Mouse (Mus musculus) heart, embryonic 16.5 days (tissue): Measurements from ENCODE around the gene Lyar. TPM values are rescaled to one million over a fixed set of nuclear protein-coding genes. Genes with fewer than 3 reads are reported as not detected.

ENCODE experiments used
- ATAC-seq: fragments of 200-750 bp; cut with Nextera tagmentation; replicated peaks from 2 replicates; pipeline ENCODE4 v1.8.0; 2017; ENCODE audit warnings: moderate number of reproducible peaks; ENCODE audit not compliant: insufficient read depth, low FRiP score; ENCODE audit errors: extremely low read depth
- H3K27ac ChIP-seq: fragments of 300-500 bp; sonication (generic); 2 replicates; pipeline ENCODE4 v1.5.1; 2014; ENCODE audit warnings: mild to moderate bottlenecking, low read length, control low read depth, moderate library complexity
- H3K27me3 ChIP-seq: fragments of 300-500 bp; sonication (generic); 2 replicates; pipeline ENCODE4 v1.6.1; 2014; ENCODE audit warnings: low read length, mixed read lengths; ENCODE audit not compliant: control insufficient read depth, insufficient read depth
- H3K36me3 ChIP-seq: fragments of 300-500 bp; sonication (generic); 2 replicates; pipeline ENCODE4 v1.6.1; 2014; ENCODE audit not compliant: control insufficient read depth, insufficient read depth
- H3K4me1 ChIP-seq: fragments of 300-500 bp; sonication (generic); 2 replicates; pipeline ENCODE4 v1.6.1; 2014; ENCODE audit warnings: low read length, mixed read lengths; ENCODE audit not compliant: control insufficient read depth, insufficient read depth
- H3K4me2 ChIP-seq: fragments of 300-500 bp; sonication (generic); 2 replicates; pipeline ENCODE4 v1.6.1; 2014; ENCODE audit warnings: low read depth, mild to moderate bottlenecking, control low read depth, low read length
- H3K4me3 ChIP-seq: fragments of 300-500 bp; sonication (generic); 2 replicates; pipeline ENCODE4 v1.5.1; 2014; ENCODE audit warnings: mild to moderate bottlenecking, control low read depth, low read length
- H3K9ac ChIP-seq: fragments of 300-500 bp; sonication (generic); 2 replicates; pipeline ENCODE4 v1.6.1; 2014; ENCODE audit warnings: low read length, control low read depth
- H3K9me3 ChIP-seq: fragments of 300-500 bp; sonication (generic); replicated peaks from 2 replicates; pipeline ENCODE4 v1.6.1; 2016; ENCODE audit warnings: low read length; ENCODE audit not compliant: control insufficient read depth
- WGBS: fragments of 180-500 bp; shearing (Covaris S2); extraction: QIAGEN DNeasy Blood & Tissue Kit; methylation state at CpG from one replicate; pipeline ENCODE4 v1.1.7; 2014; 5-methylcytosine and 5-hydroxymethylcytosine counted together
- polyA plus RNA-seq: library from polyadenylated mRNA; unstranded; fragments of >200 nt; fragmentation: Nextera tagmentation; extraction: Ambion mirVana; gene quantifications from 2 replicates; pipeline ENCODE4 v1.2.1, GENCODE M21; 2015

Gene Lyar
- polyA plus RNA-seq, 1 experiment from 2014 or later = 53.7 TPM

GRCm38 (mm10) chr5:38196821-38197481, 23.3 kb upstream of the Lyar start:
- Histone ChIP-seq H3K36me3 (peaks cover 13% of the 10 kb centered on the region), H3K4me2 (no peak overlapping the region), H3K9me3 (no peaks in the 10 kb centered on the region), H3K27me3 (no peaks in the 10 kb centered on the region), H3K9ac (no peak overlapping the region), H3K4me1 (no peaks in the 10 kb centered on the region), H3K4me3 (no peak overlapping the region), H3K27ac (no peak overlapping the region)
- 56% methylated on average over 5 of the region's 5 CpGs for WGBS
- ATAC-seq = no peak

- no peak for ATAC-seq
- H3K36me3 ChIP-seq = peaks cover 15% of the 10 kb centered on the region
- H3K9ac ChIP-seq = no peak overlapping the region
- no peak overlapping the region for H3K4me2 ChIP-seq
- WGBS = 23% methylated on average over 7 of the region's 7 CpGs
- no peak overlapping the region for H3K4me3 ChIP-seq
- H3K27ac ChIP-seq = no peak overlapping the region
- H3K4me1 ChIP-seq = no peaks in the 10 kb centered on the region
- no peaks in the 10 kb centered on the region for H3K9me3 ChIP-seq
- H3K27me3 ChIP-seq = no peaks in the 10 kb centered on the region
These were observed 22.8 kb upstream of the Lyar start for GRCm38 (mm10) chr5:38197482-38197823.

- H3K9me3 ChIP-seq = no peaks in the 10 kb centered on the region
- no peak overlapping the region for H3K9ac ChIP-seq
- H3K4me3 ChIP-seq = no peak overlapping the region
- WGBS = 91% methylated on average over 2 of the region's 2 CpGs
- no peak overlapping the region for H3K27ac ChIP-seq
- H3K27me3 ChIP-seq = no peaks in the 10 kb centered on the region
- no peak for ATAC-seq
- H3K4me1 ChIP-seq = no peaks in the 10 kb centered on the region
- H3K4me2 ChIP-seq = no peak overlapping the region
- peaks cover 26% of the 10 kb centered on the region for H3K36me3 ChIP-seq
These were observed 20.6 kb upstream of the Lyar start for GRCm38 (mm10) chr5:38199686-38200085.

- Histone ChIP-seq H3K9ac (no peak overlapping the region), H3K27ac (no peak overlapping the region), H3K4me2 (no peak overlapping the region), H3K27me3 (no peaks in the 10 kb centered on the region), H3K36me3 (peaks cover 33% of the 10 kb centered on the region), H3K4me1 (no peaks in the 10 kb centered on the region), H3K4me3 (no peak overlapping the region), H3K9me3 (no peaks in the 10 kb centered on the region)
- no peak for ATAC-seq
- WGBS = 71% methylated on average over 7 of the region's 7 CpGs
These were observed 15.0 kb upstream of the Lyar start for GRCm38 (mm10) chr5:38205303-38205726.

GRCm38 (mm10) chr5:38208985-38209384, 11.3 kb upstream of the Lyar start:
- H3K9me3 ChIP-seq = no peaks in the 10 kb centered on the region
- no peak overlapping the region for H3K4me2 ChIP-seq
- H3K4me3 ChIP-seq = no peak overlapping the region
- no peak overlapping the region for H3K9ac ChIP-seq
- no peak for ATAC-seq
- WGBS = 54% methylated on average over 8 of the region's 8 CpGs
- H3K4me1 ChIP-seq = no peaks in the 10 kb centered on the region
- H3K36me3 ChIP-seq = peaks cover 30% of the 10 kb centered on the region
- no peaks in the 10 kb centered on the region for H3K27me3 ChIP-seq
- H3K27ac ChIP-seq = no peak overlapping the region

GRCm38 (mm10) chr5:38211691-38212090, 8.6 kb upstream of the Lyar start:
- 82% methylated on average over 8 of the region's 8 CpGs for WGBS
- no peak overlapping the region for H3K4me3 ChIP-seq
- H3K9me3 ChIP-seq = no peaks in the 10 kb centered on the region
- no peaks in the 10 kb centered on the region for H3K27me3 ChIP-seq
- peaks cover 43% of the 10 kb centered on the region for H3K36me3 ChIP-seq
- ATAC-seq = no peak
- no peak overlapping the region for H3K27ac ChIP-seq
- H3K4me1 ChIP-seq = no peaks in the 10 kb centered on the region
- no peak overlapping the region for H3K9ac ChIP-seq
- H3K4me2 ChIP-seq = no peak overlapping the region

- H3K27ac ChIP-seq = no peak overlapping the region
- no peak for ATAC-seq
- WGBS = 81% methylated on average over 6 of the region's 6 CpGs
- no peak overlapping the region for H3K4me2 ChIP-seq
- H3K36me3 ChIP-seq = peaks cover 43% of the 10 kb centered on the region
- H3K27me3 ChIP-seq = no peaks in the 10 kb centered on the region
- H3K4me3 ChIP-seq = no peak overlapping the region
- H3K9ac ChIP-seq = no peak overlapping the region
- no peaks in the 10 kb centered on the region for H3K9me3 ChIP-seq
- H3K4me1 ChIP-seq = no peaks in the 10 kb centered on the region
These were observed 7.3 kb upstream of the Lyar start for GRCm38 (mm10) chr5:38213009-38213408.

GRCm38 (mm10) chr5:38219771-38220307, 431 bp upstream of the Lyar start:
- peak overlapping the region; percentile 77 for H3K27ac ChIP-seq
- peaks cover 14% of the 10 kb centered on the region for H3K4me1 ChIP-seq
- H3K9me3 ChIP-seq = no peaks in the 10 kb centered on the region
- peak overlapping the region; percentile 93 for H3K4me2 ChIP-seq
- peaks cover 10% of the 10 kb centered on the region; the same call in 1 of the 2 replicates for H3K36me3 ChIP-seq
- no peaks in the 10 kb centered on the region for H3K27me3 ChIP-seq
- ATAC-seq = peak; percentile 71
- WGBS = 1% methylated on average over 35 of the region's 35 CpGs
- H3K9ac ChIP-seq = peak overlapping the region; percentile 91
- H3K4me3 ChIP-seq = peak overlapping the region; percentile 94

- H3K27me3 ChIP-seq = no peaks in the 10 kb centered on the region
- H3K36me3 ChIP-seq = peaks cover 23% of the 10 kb centered on the region
- H3K4me3 ChIP-seq = no peak overlapping the region
- no peaks in the 10 kb centered on the region for H3K4me1 ChIP-seq
- H3K9me3 ChIP-seq = peaks cover 4% of the 10 kb centered on the region; the same call in 1 of the 2 replicates
- H3K9ac ChIP-seq = no peak overlapping the region
- H3K27ac ChIP-seq = no peak overlapping the region
- 63% methylated on average over 4 of the region's 4 CpGs for WGBS
- H3K4me2 ChIP-seq = no peak overlapping the region
- no peak for ATAC-seq
These were observed 15.2 kb downstream of the Lyar start for GRCm38 (mm10) chr5:38235422-38235821.
